In genomic region chr3:51555583-51555982, GRCm38 (mm10) we compare ENCODE assay signal across 16 mouse cellular contexts. TPM values are rescaled to one million over a fixed set of nuclear protein-coding genes. Genes with fewer than 3 reads are reported as not detected.
DNase-seq lines count a peak whose midpoint lies in the region; TF ChIP-seq lines count a peak whose summit lies in the region.
"Had no signal": no experiment of that assay in that cellular context is flagged by ENCODE, and none has a peak within 500 bp of the region (broad histone marks: within the 10 kb centered on the region; RNA-seq: fewer than 3 reads in every experiment).

No protein-coding gene starts in this region.

- no peak overlapping the region for H3K4me3 ChIP-seq in layer of hippocampus, adult 2 months
- H3K4me3 ChIP-seq: embryonic facial prominence, embryonic 12.5 days; liver, embryonic 15.5 days; neural tube, embryonic 13.5 days had no signal

- H3K27ac ChIP-seq in layer of hippocampus, adult 2 months, result peak overlapping the region; percentile 2; the same call in 1 of the 2 replicates
- H3K27ac ChIP-seq: embryonic facial prominence, embryonic 12.5 days; hindbrain, embryonic 14.5 days; kidney, postnatal 0 days; liver, embryonic 15.5 days; neural tube, embryonic 13.5 days had no signal

- peak; percentile 76 for DNase-seq in cerebellum, adult 9-10 months
- no peak for DNase-seq in cerebellum, adult 11 months
- no peak for DNase-seq in layer of hippocampus, adult 2 months (ENCODE audit: low spot score in 2 of 2)
- no peak for DNase-seq in layer of hippocampus, postnatal 25 days (ENCODE audit: extremely low spot score in 1 of 2, low spot score in 1 of 2)
- DNase-seq in NIH3T3 (ENCODE audit: low read depth), result peak; percentile 29
- peak; percentile 59 for DNase-seq in retina, postnatal 1 day
- no peak for DNase-seq in heart, adult 9 months (ENCODE audit: low spot score in 2 of 2)
- DNase-seq: adrenal gland, postnatal 10 days; gastrocnemius, postnatal 14 days; lung, postnatal 10 days; thymus, postnatal 25 days had no signal

- TF ChIP-seq CTCF in layer of hippocampus, adult 2 months (conservative IDR thresholded peaks at IDR 0.05), result no peak

RNA-seq across cellular contexts. Expression of gene Setd7, which starts 5.1 kb away (rescaled TPM):
- total RNA-seq in layer of hippocampus, adult 2 months (2021), result 100 to 1,000 TPM; 138 to 144 TPM
- total RNA-seq in layer of hippocampus, postnatal 25 days (2021), result 100 to 1,000 TPM; 126 to 139 TPM

Comparison
In these comparisons a context has a peak if more than half of its experiments do, and no peak if none do; other contexts are left out.
1. DNase-seq: peak in cerebellum, adult 9-10 months (single experiment), NIH3T3 (single experiment) and retina, postnatal 1 day (single experiment); none in cerebellum, adult 11 months (single experiment), layer of hippocampus, adult 2 months (0 of 2), layer of hippocampus, postnatal 25 days (0 of 2) and heart, adult 9 months (0 of 2).